9 mouse cellular contexts compared by ENCODE assay signal in genomic region chr17:14394861-14395260, GRCm38 (mm10).
"Had no signal": no experiment of that assay in that cellular context is flagged by ENCODE, and none has a peak within 500 bp of the region (broad histone marks: within the 10 kb centered on the region; RNA-seq: fewer than 3 reads in every experiment).

No protein-coding gene starts in this region.

- DNase-seq: liver, embryonic 13.5 days; liver, postnatal 0 days; midbrain, embryonic 14.5 days; thymus, postnatal 4 days had no signal

- ATAC-seq: liver, postnatal 0 days had no signal

- H3K9me3 ChIP-seq: limb, embryonic 10.5 days; liver, embryonic 13.5 days; neural tube, embryonic 12.5 days had no signal

- H3K4me1 ChIP-seq: liver, embryonic 13.5 days; neural tube, embryonic 12.5 days had no signal

- H3K36me3 ChIP-seq: limb, embryonic 10.5 days; liver, embryonic 13.5 days; neural tube, embryonic 12.5 days had no signal

- H3K4me2 ChIP-seq: liver, embryonic 13.5 days; neural tube, embryonic 12.5 days had no signal

- H3K27me3 ChIP-seq: liver, embryonic 13.5 days; neural tube, embryonic 12.5 days had no signal

- H3K4me3 ChIP-seq: layer of hippocampus, adult 2 months; left cerebral cortex, adult 2 months; limb, embryonic 10.5 days; liver, embryonic 13.5 days; neural tube, embryonic 12.5 days had no signal

- H3K9ac ChIP-seq: liver, embryonic 13.5 days; liver, postnatal 0 days; neural tube, embryonic 12.5 days had no signal

- H3K27ac ChIP-seq: layer of hippocampus, adult 2 months; left cerebral cortex, adult 2 months; limb, embryonic 10.5 days; liver, embryonic 13.5 days; neural tube, embryonic 12.5 days; stomach, postnatal 0 days had no signal
